Mouse (Mus musculus) lung, postnatal 0 days (tissue): ENCODE results near the gene Stard3.

Experiments
- CTCF ChIP-seq: IDR thresholded peaks from 2 replicates; pipeline ENCODE4 v1.5.1; 2016; ENCODE audit warnings: antibody characterized with exemption, mild to moderate bottlenecking
- EP300 ChIP-seq: IDR thresholded peaks from 2 replicates; pipeline ENCODE4 v1.6.1; 2016; ENCODE audit warnings: antibody characterized with exemption, mild to moderate bottlenecking, control low read depth

GRCm38 (mm10) chr11:98325821-98326218, 32.3 kb upstream of the Stard3 start:
- TF ChIP-seq CTCF (no peak), EP300 (no peak)
